Mouse (Mus musculus): ENCODE results near the gene Grb14. TPM values are rescaled to one million over a fixed set of nuclear protein-coding genes. Genes with fewer than 3 reads are reported as not detected.

Grb14 gene
- total and polyA plus RNA-seq, 3 experiments: not detected

GRCm38 (mm10) chr2:65014552-65014951 is 10.2 kb downstream of the Grb14 start:
- Histone ChIP-seq H3K4me3 (ENCODE audit: control insufficient read depth in 1 of 2, insufficient read depth in 1 of 2, low read depth in 2 of 2, low read length in 2 of 2) (no peak overlapping the region), H3K79me2 (ENCODE audit: control insufficient read depth, insufficient read depth, low read length, poor library complexity) (no peaks in the 10 kb centered on the region), H3K4me1 (ENCODE audit: control insufficient read depth in 1 of 2, insufficient read depth in 2 of 2, low read length in 2 of 2) (no peaks in the 10 kb centered on the region), H3K36me3 (ENCODE audit: control insufficient read depth in 1 of 2, insufficient read depth in 2 of 2, low read length in 2 of 2) (no peaks in the 10 kb centered on the region), H3K9me3 (replicated peaks; ENCODE audit: insufficient read depth, low read length) (no peaks in the 10 kb centered on the region), H3K27me3 (ENCODE audit: control insufficient read depth in 1 of 2, insufficient read depth in 2 of 2, low read length in 2 of 2) (no peaks in the 10 kb centered on the region), H3K27ac (ENCODE audit: control insufficient read depth, low read depth, low read length) (no peak overlapping the region), H3K9ac (ENCODE audit: control insufficient read depth, low read depth, low read length, poor library complexity, severe bottlenecking) (no peak overlapping the region)
- no peak for DNase-seq (ENCODE audit: low read depth, low spot score)
- TF ChIP-seq JUND (IDR thresholded peaks at IDR 0.05; ENCODE audit: low read depth, low read length) (no peak), CHD2 (IDR thresholded peaks at IDR 0.05; ENCODE audit: low read length) (no peak), HCFC1 (IDR thresholded peaks at IDR 0.05; ENCODE audit: low read depth, low read length) (no peak), MAX (IDR thresholded peaks at IDR 0.05; ENCODE audit: low read length) (no peak), EP300 (IDR thresholded peaks at IDR 0.05; ENCODE audit: low read depth in 1 of 2, low read length in 2 of 2) (no peak), POLR2AphosphoS2 (IDR thresholded peaks at IDR 0.05; ENCODE audit: low read length) (no peak), RCOR1 (IDR thresholded peaks at IDR 0.05; ENCODE audit: low read depth, low read length) (no peak)

GRCm38 (mm10) chr2:65010105-65010504 is 14.7 kb downstream of the Grb14 start:
- Histone ChIP-seq H3K27me3 (ENCODE audit: control insufficient read depth in 1 of 2, insufficient read depth in 2 of 2, low read length in 2 of 2) (no peaks in the 10 kb centered on the region), H3K36me3 (ENCODE audit: control insufficient read depth in 1 of 2, insufficient read depth in 2 of 2, low read length in 2 of 2) (no peaks in the 10 kb centered on the region), H3K9ac (ENCODE audit: control insufficient read depth, low read depth, low read length, poor library complexity, severe bottlenecking) (no peak overlapping the region), H3K4me3 (ENCODE audit: control insufficient read depth in 1 of 2, insufficient read depth in 1 of 2, low read depth in 2 of 2, low read length in 2 of 2) (no peak overlapping the region), H3K4me1 (ENCODE audit: control insufficient read depth in 1 of 2, insufficient read depth in 2 of 2, low read length in 2 of 2) (no peaks in the 10 kb centered on the region), H3K79me2 (ENCODE audit: control insufficient read depth, insufficient read depth, low read length, poor library complexity) (no peaks in the 10 kb centered on the region), H3K27ac (ENCODE audit: control insufficient read depth, low read depth, low read length) (no peak overlapping the region), H3K9me3 (replicated peaks; ENCODE audit: insufficient read depth, low read length) (no peaks in the 10 kb centered on the region)
- DNase-seq (ENCODE audit: low read depth, low spot score): no peak
- no peak for TF ChIP-seq MXI1 (IDR thresholded peaks at IDR 0.05; ENCODE audit: low read depth, low read length)

GRCm38 (mm10) chr2:65007396-65007795 is 17.4 kb downstream of the Grb14 start:
- Histone ChIP-seq H3K27me3 (ENCODE audit: control insufficient read depth in 1 of 2, insufficient read depth in 2 of 2, low read length in 2 of 2) (no peaks in the 10 kb centered on the region), H3K4me3 (ENCODE audit: control insufficient read depth in 1 of 2, insufficient read depth in 1 of 2, low read depth in 2 of 2, low read length in 2 of 2) (no peak overlapping the region), H3K4me1 (ENCODE audit: control insufficient read depth in 1 of 2, insufficient read depth in 2 of 2, low read length in 2 of 2) (no peaks in the 10 kb centered on the region), H3K36me3 (ENCODE audit: control insufficient read depth in 1 of 2, insufficient read depth in 2 of 2, low read length in 2 of 2) (no peaks in the 10 kb centered on the region), H3K79me2 (ENCODE audit: control insufficient read depth, insufficient read depth, low read length, poor library complexity) (no peaks in the 10 kb centered on the region), H3K9me3 (replicated peaks; ENCODE audit: insufficient read depth, low read length) (no peaks in the 10 kb centered on the region), H3K27ac (ENCODE audit: control insufficient read depth, low read depth, low read length) (no peak overlapping the region), H3K9ac (ENCODE audit: control insufficient read depth, low read depth, low read length, poor library complexity, severe bottlenecking) (no peak overlapping the region)
- no peak for TF ChIP-seq MAFK (IDR thresholded peaks at IDR 0.05; ENCODE audit: borderline replicate concordance, low read depth, low read length)
- no peak for TF ChIP-seq ETS1 (IDR thresholded peaks at IDR 0.05; ENCODE audit: low read depth, low read length)
- TF ChIP-seq ZC3H11A (IDR thresholded peaks at IDR 0.05; ENCODE audit: low read depth, low read length): no peak
- no peak for TF ChIP-seq MXI1 (IDR thresholded peaks at IDR 0.05; ENCODE audit: low read depth, low read length)
- TF ChIP-seq TAL1 (IDR thresholded peaks at IDR 0.05; ENCODE audit: low read length): no peak
- no peak for TF ChIP-seq RAD21 (IDR thresholded peaks at IDR 0.05; ENCODE audit: low read depth, low read length)
- no peak for TF ChIP-seq CTCF (IDR thresholded peaks at IDR 0.05 in 2 of 3, conservative IDR thresholded peaks at IDR 0.05 in 1 of 3; ENCODE audit: control insufficient read depth in 1 of 3, insufficient read depth in 1 of 3, low read depth in 2 of 3, low read length in 3 of 3, poor library complexity in 1 of 3, severe bottlenecking in 1 of 3)
- no peak for TF ChIP-seq MAX (IDR thresholded peaks at IDR 0.05; ENCODE audit: low read length)
- no peak for TF ChIP-seq MYB (IDR thresholded peaks at IDR 0.05; ENCODE audit: low read depth, low read length)
- no peak for TF ChIP-seq MEF2A (IDR thresholded peaks at IDR 0.05; ENCODE audit: extremely low read depth, insufficient replicate concordance, low read depth, low read length, poor library complexity, severe bottlenecking)
- no peak for TF ChIP-seq JUND (IDR thresholded peaks at IDR 0.05; ENCODE audit: low read depth, low read length)
- no peak for TF ChIP-seq CHD2 (IDR thresholded peaks at IDR 0.05; ENCODE audit: low read length)
- no peak for TF ChIP-seq BHLHE40 (IDR thresholded peaks at IDR 0.05; ENCODE audit: borderline replicate concordance, low read depth, low read length)
- TF ChIP-seq MYC (IDR thresholded peaks at IDR 0.05; ENCODE audit: low read depth, low read length): no peak
- DNase-seq (ENCODE audit: low read depth, low spot score): no peak

All from MEL (cell line).